Mouse (Mus musculus): ENCODE data around the gene Limch1.

GRCm38 (mm10) chr5:66949098-66949692 lies 203.6 kb downstream of the Limch1 start:
- TF ChIP-seq GATA1 (IDR thresholded peaks at IDR 0.05; ENCODE audit: borderline replicate concordance, low read length), result no peak
- no peak for TF ChIP-seq FLI1 (IDR thresholded peaks at IDR 0.05; ENCODE audit: low read length)
